Mouse (Mus musculus) spleen, postnatal 4 days (tissue): ENCODE measurements around the gene Trpm4.

Experiments used
- DNase-seq, 2 experiments: peaks; one replicate each; pipeline ENCODE4 v3.0.0; 2022; ENCODE audit warnings: low spot score in 2 of 2

The Trpm4 gene

GRCm38 (mm10) chr7:45312686-45313453 is 20.7 kb downstream of the Trpm4 start:
- no peak for DNase-seq

GRCm38 (mm10) chr7:45312023-45312422 is 21.6 kb downstream of the Trpm4 start:
- DNase-seq = no peak

DNA sequence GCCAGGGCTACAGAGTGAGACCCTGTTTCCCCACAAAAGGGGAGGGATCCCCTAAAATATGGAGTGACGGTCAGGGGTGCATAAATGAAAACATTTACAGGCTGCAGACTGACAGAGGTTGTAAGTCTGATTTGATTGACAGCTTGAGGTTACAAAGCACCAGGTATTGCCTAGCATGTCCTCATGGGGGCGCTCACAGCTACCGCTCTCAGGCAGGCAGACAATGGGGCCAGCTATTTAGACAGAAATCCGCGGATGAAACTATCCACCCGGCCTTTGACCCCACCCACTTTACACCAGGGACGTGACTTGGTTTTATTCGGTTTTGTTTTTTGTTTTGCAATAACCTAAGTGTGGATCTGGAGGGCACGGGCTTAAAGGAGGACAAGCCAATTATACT is 24.1 kb downstream of the Trpm4 start:
- peak; percentile 56 to 78 for DNase-seq

GRCm38 (mm10) chr7:45308551-45309240 is 24.9 kb downstream of the Trpm4 start:
- no peak for DNase-seq

- DNase-seq = peak; percentile 60 to 83
Measured at GRCm38 (mm10) chr7:45305275-45305674, 28.3 kb downstream of the Trpm4 start.

- no peak for DNase-seq
Measured at GRCm38 (mm10) chr7:45304869-45305268, 28.7 kb downstream of the Trpm4 start.

DNA sequence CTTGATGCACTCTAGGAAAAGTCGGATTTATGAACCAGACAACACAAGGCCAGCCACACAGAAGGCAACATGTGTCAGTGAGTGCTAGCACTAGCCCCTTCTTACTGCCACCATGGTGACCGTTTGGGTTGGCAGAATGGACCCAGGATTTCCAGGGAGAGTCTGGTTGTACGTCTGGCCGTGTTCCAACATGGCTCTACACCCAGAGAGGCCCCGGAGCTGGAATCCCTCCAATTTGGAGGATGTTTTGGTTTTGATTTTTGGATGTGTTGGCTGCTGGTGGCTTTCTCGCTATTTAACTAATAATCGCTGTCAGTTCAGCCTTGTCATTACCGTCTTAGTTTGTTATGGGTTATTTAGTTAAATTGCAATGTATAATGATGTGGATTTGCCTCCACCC is 31.0 kb downstream of the Trpm4 start:
- no peak for DNase-seq

DNA sequence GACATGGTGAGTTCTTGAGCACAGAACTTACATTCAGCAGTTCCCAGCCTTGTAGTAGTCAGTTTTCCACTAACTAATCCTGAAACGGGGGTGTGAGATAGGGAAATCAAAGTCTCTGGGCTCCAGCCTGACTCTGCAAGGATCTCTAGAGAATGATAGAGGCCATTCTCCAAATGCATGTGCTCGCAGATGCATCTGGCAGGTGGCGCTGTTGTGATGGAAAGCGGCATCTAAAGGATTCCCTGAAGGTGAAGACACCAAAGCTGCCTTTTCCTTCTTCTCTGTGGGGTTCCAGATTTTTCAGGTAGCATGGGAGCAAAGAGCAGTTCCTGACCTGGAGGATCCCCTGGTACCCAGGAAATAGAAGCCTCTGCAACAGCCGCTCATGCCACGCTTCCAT is 33.3 kb downstream of the Trpm4 start:
- DNase-seq = no peak

GRCm38 (mm10) chr7:45299752-45300151 is 33.8 kb downstream of the Trpm4 start:
- DNase-seq = peak in 1 of 2 experiments; percentile 58

DNA sequence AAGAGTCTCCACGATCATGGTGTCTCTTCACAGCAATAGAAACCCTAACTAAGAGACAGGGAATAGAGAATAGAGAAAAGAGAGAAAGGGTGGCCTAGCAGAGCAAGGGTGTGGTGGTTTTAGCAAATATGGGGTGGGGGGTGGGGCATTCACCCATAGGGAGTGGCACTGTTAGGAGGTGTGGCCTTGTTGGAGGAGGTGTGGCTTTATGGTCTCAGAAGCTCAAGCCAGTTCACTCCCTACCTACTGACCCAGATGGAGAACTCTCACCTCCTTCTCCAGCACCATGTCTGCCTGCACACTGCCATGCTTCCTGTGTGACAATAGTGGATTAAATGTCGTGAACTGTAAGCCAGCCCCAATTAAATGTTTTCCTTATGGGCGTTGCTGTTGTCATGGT is 36.0 kb downstream of the Trpm4 start:
- DNase-seq = no peak

- no peak for DNase-seq
Measured at GRCm38 (mm10) chr7:45296626-45297025, 37.0 kb downstream of the Trpm4 start.

DNA sequence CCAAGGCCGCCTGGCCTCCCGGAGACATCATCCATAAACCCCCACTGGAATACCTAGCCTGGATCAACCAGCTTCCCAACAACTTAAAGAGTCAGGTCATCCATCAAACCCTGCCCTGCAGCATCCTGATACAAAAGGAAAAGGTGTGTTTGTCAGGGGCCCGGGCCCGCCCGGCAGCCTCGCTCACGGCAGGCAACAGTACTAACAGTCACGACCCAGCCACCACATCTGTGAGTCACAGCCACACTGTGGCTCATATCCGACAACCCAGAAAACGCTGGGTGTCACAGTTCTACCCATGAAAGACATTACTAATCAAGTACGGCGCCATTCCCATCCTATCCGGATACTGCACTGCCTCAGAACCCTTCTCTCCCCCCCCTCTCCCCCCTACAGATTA is 47.1 kb downstream of the Trpm4 start:
- DNase-seq = no peak

DNA sequence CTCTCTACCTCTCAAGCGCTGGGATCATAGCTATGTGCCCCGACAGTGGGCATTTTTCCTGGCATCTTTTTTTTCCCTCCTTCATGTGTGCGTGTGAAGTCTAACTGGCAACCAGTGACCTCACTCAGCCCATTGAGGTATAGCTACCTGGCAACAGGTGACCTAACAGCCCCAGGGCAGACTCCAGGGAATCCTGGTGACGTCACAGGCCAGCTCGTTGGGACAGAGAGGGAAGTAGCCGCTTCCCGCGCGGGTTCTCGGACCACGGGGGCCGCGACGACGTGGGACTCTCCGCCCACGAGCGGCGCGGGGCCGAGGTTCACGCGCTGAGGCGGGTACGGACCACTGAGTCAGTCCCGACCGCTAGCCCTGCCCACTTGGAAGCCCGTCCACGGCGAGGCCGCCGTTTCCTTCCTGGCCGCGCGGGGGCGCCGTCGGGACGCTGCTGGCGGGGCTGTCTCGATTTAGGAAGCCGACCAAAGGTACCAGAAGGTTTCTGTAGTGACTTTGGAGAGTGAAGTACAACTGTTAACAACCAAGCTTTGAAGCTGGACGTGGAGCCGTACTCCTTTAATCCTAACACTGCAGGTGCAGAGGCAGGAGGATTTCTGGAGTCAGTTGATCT is 56.3 kb downstream of the Trpm4 start, which contains the start of gene Slc6a21:
Gene Slc6a21 (plus strand): TSS at position 378 of the 625 bp plus-strand sequence.
- DNase-seq = peak; percentile 76 to 93

DNA sequence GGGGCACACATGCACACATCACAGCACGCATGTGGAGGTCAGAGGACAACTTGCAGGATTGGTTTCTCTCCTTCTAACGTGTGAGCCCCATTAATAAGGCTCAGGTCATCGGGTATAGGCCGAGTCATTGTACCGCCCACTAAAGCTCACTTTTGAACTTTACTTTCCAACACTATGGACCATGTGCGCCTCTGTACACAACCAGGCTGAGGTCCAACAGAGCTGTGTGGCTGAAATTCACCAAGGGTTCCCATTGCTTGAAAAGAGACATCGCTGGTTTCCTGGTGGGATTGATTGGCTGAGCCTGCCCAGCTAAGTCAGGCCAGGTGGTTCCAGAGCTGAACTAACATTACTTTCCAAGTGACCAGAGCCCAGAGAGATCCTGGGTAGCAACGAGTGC is 59.9 kb downstream of the Trpm4 start:
- DNase-seq = no peak

DNA sequence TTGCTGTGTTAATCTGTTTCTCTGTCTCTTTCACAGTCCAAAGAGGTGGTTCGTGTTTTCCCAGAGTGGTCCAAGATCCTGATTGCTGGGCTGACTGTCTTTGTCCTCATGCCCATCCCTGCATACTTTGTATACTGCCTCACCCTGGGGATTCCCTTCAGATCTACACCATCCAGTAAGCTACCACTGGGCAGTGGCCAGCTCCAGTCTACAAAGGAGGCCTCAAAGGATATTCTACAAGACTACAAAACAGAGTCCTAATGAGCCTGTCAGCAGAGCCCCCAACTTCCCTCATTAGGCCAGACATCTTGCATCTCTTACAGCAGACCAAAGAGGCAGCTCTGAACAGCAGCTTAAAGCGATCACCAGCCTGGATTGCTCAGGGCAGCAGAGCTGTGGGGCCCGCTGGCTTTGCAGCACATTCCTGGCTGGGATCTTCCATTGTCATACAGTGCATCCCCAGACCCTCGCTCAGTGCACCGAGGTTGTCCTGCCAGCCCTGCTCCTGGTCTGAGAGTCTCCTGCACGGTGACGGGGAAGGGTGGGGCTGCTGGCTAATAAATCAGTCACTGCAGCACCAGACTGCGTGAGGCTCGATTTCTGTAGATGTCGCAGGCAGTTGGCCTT is 60.7 kb downstream of the Trpm4 start:
- DNase-seq = no peak

DNA sequence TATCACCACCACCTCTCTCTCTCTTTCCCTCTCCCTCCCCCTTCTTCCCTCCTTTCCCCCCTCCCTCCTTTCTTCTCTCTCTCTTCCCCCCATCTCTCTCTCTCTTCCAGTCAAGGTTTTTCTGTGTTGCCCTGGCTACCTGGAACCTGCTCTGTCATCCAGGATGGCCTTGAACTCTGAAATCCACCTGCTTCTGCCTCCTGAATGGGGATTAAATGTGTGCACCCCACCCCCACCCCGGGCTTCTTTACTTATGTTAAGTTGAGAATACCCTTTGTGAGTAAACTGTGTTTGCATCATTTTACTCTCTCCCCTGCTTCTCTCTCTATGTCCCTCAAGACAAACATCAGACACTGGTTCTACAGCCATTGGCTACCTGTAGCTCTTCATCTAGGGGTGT is 68.1 kb downstream of the Trpm4 start:
- no peak for DNase-seq

- DNase-seq = no peak
Measured at GRCm38 (mm10) chr7:45264348-45264747, 69.2 kb downstream of the Trpm4 start.

DNA sequence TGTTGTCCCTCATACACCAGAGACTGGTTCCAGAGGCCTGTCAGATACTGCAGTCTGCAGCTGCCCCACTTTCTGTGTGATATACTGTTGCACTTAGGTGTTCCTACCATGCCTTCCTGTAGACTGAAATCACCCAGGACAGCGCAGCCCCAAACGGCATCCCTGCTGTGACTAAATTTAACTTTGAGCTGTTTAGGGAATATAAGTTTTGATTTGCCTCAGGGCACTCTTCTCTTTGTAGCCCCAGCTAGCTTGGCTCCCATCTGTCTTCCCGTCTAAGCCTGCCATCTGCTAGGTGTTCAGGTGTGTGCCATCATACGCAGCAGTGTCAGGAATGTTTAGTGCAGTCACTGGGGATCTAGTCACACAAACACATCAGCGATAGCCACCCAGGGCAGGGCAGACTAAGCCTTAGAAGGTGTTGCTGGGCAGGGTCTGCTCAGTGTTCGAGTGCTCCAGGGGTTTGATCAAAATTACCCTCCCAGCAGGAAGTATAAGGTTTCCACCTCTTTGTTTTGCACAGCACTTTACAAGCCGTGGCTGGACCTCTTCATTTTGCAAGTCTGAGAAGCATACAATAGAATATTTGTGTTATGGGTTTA is 70.5 kb downstream of the Trpm4 start:
- no peak for DNase-seq

DNA sequence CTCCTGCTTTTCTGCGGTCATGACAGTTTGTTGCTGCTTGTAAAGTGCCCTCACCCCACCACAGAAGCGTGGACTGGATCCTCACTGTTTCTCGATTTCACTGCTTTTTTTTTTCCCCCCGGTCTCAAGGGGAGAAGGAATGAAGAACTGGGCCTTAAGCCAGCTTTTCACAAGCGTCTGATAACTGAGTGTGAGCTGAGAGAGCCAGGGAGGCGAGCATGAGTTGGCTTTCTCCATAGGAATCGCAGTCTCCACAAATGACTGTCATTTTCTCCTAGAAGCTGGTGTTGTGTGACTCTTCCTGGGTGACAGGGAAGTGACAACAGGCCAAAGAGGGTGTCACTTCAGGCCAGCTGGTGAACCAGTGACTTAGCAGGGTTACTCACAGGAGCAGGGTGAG is 71.3 kb downstream of the Trpm4 start:
- no peak for DNase-seq

DNA sequence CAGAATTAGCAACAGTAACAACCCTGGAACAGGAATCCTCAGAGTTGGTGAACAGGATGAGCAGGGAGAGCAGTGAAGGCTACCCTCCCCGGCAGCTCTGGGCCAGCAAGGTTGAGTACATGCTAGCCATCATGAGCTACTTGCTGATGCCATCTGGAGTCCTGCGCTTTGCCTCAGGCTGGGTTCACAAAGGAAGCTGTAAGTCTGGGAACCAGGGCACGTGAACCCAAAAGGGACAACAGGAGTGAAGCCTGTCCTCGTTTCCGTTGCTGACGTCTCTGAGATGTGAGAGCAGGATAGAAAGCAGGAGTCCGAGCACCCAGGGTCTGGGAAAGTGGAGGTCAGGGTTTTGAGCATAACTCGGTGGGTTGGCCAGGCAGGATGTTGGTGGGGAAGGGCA is 74.3 kb downstream of the Trpm4 start:
- no peak for DNase-seq

DNA sequence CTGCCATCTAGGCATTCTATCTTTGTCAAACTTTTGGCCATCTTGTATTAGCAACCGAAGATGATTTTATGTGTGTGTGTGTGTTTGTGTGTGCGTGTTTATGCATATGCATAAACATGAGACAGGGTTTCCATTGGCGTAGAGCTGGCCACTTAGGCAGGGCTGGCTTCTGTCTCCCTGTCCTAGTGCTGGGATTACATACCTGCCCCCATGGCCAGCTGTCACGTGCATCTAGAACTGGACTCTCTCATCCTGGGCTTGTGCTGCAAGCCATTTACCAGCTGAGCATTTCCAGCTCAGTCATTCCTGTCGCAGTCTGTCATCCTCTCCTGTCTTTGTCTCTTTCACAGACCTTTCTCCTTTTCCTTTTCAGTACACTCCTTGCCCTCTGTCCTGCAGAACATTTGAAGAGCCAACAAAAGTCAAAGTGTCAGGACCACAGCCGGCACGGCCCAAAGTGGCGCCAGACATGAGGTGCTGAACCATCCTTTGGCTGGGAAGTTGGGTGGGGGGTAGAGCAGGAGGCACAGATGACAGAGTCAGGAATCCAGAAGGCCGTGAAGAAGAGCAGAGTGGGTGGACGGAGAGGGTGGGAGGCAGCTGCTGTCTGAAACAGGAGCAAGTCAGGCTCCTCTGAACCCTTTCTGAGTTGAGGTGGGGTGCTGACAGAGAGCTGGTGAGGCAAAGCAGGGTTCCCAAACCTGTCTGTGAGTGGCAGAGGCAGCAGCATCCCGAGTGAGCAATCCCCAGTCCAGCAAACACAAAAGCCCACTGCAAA is 76.3 kb downstream of the Trpm4 start:
- no peak for DNase-seq
